Mouse (Mus musculus): ENCODE results near the gene Upk3bl. TPM values are rescaled to one million over a fixed set of nuclear protein-coding genes. Genes with fewer than 3 reads are reported as not detected.

Upk3bl gene
- total RNA-seq, 1 experiment, result 2.2 TPM

GRCm38 (mm10) chr5:136086290-136086689 is 32.0 kb downstream of the Upk3bl start:
- TF ChIP-seq MAFK (IDR thresholded peaks at IDR 0.05; ENCODE audit: insufficient read depth, low read depth, low read length) (no peak), CHD2 (IDR thresholded peaks at IDR 0.05; ENCODE audit: low read depth, low read length) (no peak), HCFC1 (IDR thresholded peaks at IDR 0.05; ENCODE audit: borderline replicate concordance, insufficient read depth, low read length) (no peak), ZC3H11A (IDR thresholded peaks at IDR 0.05; ENCODE audit: borderline replicate concordance, low read depth, low read length) (no peak), ZNF384 (IDR thresholded peaks at IDR 0.05; ENCODE audit: low read depth, low read length) (no peak)
- H3K4me1 ChIP-seq (ENCODE audit: control insufficient read depth in 2 of 2, insufficient read depth in 2 of 2, low read length in 2 of 2, poor library complexity in 1 of 2), result peaks cover 4 to 24% of the 10 kb centered on the region in 2 experiments; a peak in 3 of 4 replicates
- no peaks in the 10 kb centered on the region for H3K36me3 ChIP-seq (ENCODE audit: control insufficient read depth, insufficient read depth, low read length, poor library complexity, severe bottlenecking)
- no peak for DNase-seq (ENCODE audit: low read depth, low spot score)
- no peak overlapping the region for H3K9ac ChIP-seq (ENCODE audit: insufficient read depth, low read depth, low read length, poor library complexity, severe bottlenecking)
- in situ Hi-C loops (cut with MboI; ENCODE audit: low sequenced_read_pairs in 2 of 2, unreplicated experiment in 2 of 2), result no loop called here
- H3K4me3 ChIP-seq (ENCODE audit: insufficient read depth in 1 of 2, low read depth in 1 of 2, low read length in 2 of 2, poor library complexity in 1 of 2, severe bottlenecking in 1 of 2), result no peak overlapping the region
- no peaks in the 10 kb centered on the region for H3K9me3 ChIP-seq (ENCODE audit: control insufficient read depth, insufficient read depth, low read depth, low read length)
- H3K27ac ChIP-seq (ENCODE audit: insufficient read depth, low read depth, low read length, poor library complexity, severe bottlenecking), result no peak overlapping the region

DNA sequence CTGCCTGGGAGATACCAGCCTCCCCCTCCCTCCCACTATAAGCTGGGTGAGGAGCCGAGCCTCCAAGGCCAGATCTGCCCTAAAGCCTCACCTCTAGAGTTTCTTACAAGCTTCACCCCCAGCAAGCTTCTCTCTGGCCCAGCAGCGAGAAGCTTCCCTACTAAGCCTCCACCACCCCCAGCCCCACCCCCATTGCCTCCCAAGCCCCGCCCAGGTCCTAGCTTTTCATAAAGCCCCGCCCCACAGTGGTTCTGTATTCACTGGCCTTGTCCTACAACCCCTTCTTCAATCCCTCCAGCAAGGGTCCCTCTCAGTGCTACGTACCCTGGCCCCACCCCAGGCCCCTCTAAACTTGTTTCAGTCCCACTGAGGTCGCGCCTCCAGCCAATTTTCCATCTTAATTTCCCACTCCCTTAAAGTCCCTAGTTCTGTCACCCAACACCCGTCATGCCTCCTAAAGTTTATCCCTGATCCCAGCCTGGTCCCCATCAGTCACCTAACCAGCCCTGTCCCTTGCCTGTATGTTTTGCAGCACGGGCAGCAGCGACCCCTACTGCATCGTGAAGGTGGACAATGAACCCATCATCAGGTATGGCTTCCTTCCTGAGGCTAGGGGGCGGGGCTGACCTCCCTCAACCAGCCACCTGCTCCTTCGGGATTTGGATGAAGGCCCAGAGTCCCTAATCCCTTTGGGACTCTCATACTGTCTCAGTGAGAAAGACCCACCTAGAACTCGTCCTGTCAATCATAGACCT is 34.7 kb downstream of the Upk3bl start:
- no peak overlapping the region for H3K9ac ChIP-seq (ENCODE audit: insufficient read depth, low read depth, low read length, poor library complexity, severe bottlenecking)
- DNase-seq (ENCODE audit: low read depth, low spot score), result no peak
- in situ Hi-C loops (cut with MboI; ENCODE audit: low sequenced_read_pairs in 2 of 2, unreplicated experiment in 2 of 2), result no loop called here
- no peak overlapping the region for H3K4me3 ChIP-seq (ENCODE audit: insufficient read depth in 1 of 2, low read depth in 1 of 2, low read length in 2 of 2, poor library complexity in 1 of 2, severe bottlenecking in 1 of 2)
- H3K9me3 ChIP-seq (ENCODE audit: control insufficient read depth, insufficient read depth, low read depth, low read length), result no peaks in the 10 kb centered on the region
- peaks cover 4 to 24% of the 10 kb centered on the region in 2 experiments; a peak in 3 of 4 replicates for H3K4me1 ChIP-seq (ENCODE audit: control insufficient read depth in 2 of 2, insufficient read depth in 2 of 2, low read length in 2 of 2, poor library complexity in 1 of 2)
- no peaks in the 10 kb centered on the region for H3K36me3 ChIP-seq (ENCODE audit: control insufficient read depth, insufficient read depth, low read length, poor library complexity, severe bottlenecking)
- TF ChIP-seq MAFK (IDR thresholded peaks at IDR 0.05; ENCODE audit: insufficient read depth, low read depth, low read length), result no peak
- no peak for TF ChIP-seq ZNF384 (IDR thresholded peaks at IDR 0.05; ENCODE audit: low read depth, low read length)
- TF ChIP-seq CHD2 (IDR thresholded peaks at IDR 0.05; ENCODE audit: low read depth, low read length), result no peak
- no peak for TF ChIP-seq ZC3H11A (IDR thresholded peaks at IDR 0.05; ENCODE audit: borderline replicate concordance, low read depth, low read length)
- TF ChIP-seq HCFC1 (IDR thresholded peaks at IDR 0.05; ENCODE audit: borderline replicate concordance, insufficient read depth, low read length), result no peak
- no peak overlapping the region for H3K27ac ChIP-seq (ENCODE audit: insufficient read depth, low read depth, low read length, poor library complexity, severe bottlenecking)

DNA sequence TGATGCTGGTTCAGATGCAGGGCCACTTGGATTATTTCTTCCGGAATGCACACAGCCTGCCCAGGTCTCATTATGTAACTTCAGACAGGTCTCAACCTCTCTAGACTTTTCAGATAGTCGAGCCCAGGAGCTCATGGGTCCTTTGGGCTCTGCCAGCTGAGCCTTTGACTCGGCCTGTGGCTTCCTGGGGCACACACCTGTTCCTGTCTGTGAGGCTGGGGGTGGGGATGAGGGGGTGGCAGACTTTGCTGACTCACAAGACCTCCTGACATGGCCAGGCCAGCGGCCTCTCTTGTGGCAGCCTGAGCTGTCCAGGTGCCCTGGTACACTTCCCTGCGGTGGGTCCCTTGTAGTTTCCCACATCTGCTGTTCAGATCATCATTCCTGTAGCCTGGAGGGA is 37.6 kb downstream of the Upk3bl start:
- TF ChIP-seq ZNF384 (IDR thresholded peaks at IDR 0.05; ENCODE audit: low read depth, low read length) (no peak), ZC3H11A (IDR thresholded peaks at IDR 0.05; ENCODE audit: borderline replicate concordance, low read depth, low read length) (no peak), CHD2 (IDR thresholded peaks at IDR 0.05; ENCODE audit: low read depth, low read length) (no peak), MAFK (IDR thresholded peaks at IDR 0.05; ENCODE audit: insufficient read depth, low read depth, low read length) (no peak), HCFC1 (IDR thresholded peaks at IDR 0.05; ENCODE audit: borderline replicate concordance, insufficient read depth, low read length) (no peak)
- no peak overlapping the region for H3K4me3 ChIP-seq (ENCODE audit: insufficient read depth in 1 of 2, low read depth in 1 of 2, low read length in 2 of 2, poor library complexity in 1 of 2, severe bottlenecking in 1 of 2)
- in situ Hi-C loops (cut with MboI; ENCODE audit: low sequenced_read_pairs in 2 of 2, unreplicated experiment in 2 of 2), result no loop called here
- no peaks in the 10 kb centered on the region for H3K9me3 ChIP-seq (ENCODE audit: control insufficient read depth, insufficient read depth, low read depth, low read length)
- H3K4me1 ChIP-seq (ENCODE audit: control insufficient read depth in 2 of 2, insufficient read depth in 2 of 2, low read length in 2 of 2, poor library complexity in 1 of 2), result peaks cover 2 to 15% of the 10 kb centered on the region in 2 experiments; a peak in 3 of 4 replicates
- no peak for DNase-seq (ENCODE audit: low read depth, low spot score)
- no peak overlapping the region for H3K27ac ChIP-seq (ENCODE audit: insufficient read depth, low read depth, low read length, poor library complexity, severe bottlenecking)
- no peak overlapping the region for H3K9ac ChIP-seq (ENCODE audit: insufficient read depth, low read depth, low read length, poor library complexity, severe bottlenecking)
- no peaks in the 10 kb centered on the region for H3K36me3 ChIP-seq (ENCODE audit: control insufficient read depth, insufficient read depth, low read length, poor library complexity, severe bottlenecking)

- H3K4me3 ChIP-seq (ENCODE audit: insufficient read depth in 1 of 2, low read depth in 1 of 2, low read length in 2 of 2, poor library complexity in 1 of 2, severe bottlenecking in 1 of 2), result no peak overlapping the region
- no peak overlapping the region for H3K9ac ChIP-seq (ENCODE audit: insufficient read depth, low read depth, low read length, poor library complexity, severe bottlenecking)
- peaks cover 2 to 8% of the 10 kb centered on the region in 2 experiments; a peak in 3 of 4 replicates for H3K4me1 ChIP-seq (ENCODE audit: control insufficient read depth in 2 of 2, insufficient read depth in 2 of 2, low read length in 2 of 2, poor library complexity in 1 of 2)
- DNase-seq (ENCODE audit: low read depth, low spot score), result no peak
- no peaks in the 10 kb centered on the region for H3K36me3 ChIP-seq (ENCODE audit: control insufficient read depth, insufficient read depth, low read length, poor library complexity, severe bottlenecking)
- in situ Hi-C loops (cut with MboI; ENCODE audit: low sequenced_read_pairs in 2 of 2, unreplicated experiment in 2 of 2), result no loop called here
- TF ChIP-seq ZC3H11A (IDR thresholded peaks at IDR 0.05; ENCODE audit: borderline replicate concordance, low read depth, low read length) (no peak), CHD2 (IDR thresholded peaks at IDR 0.05; ENCODE audit: low read depth, low read length) (no peak), MAFK (IDR thresholded peaks at IDR 0.05; ENCODE audit: insufficient read depth, low read depth, low read length) (no peak), HCFC1 (IDR thresholded peaks at IDR 0.05; ENCODE audit: borderline replicate concordance, insufficient read depth, low read length) (no peak), ZNF384 (IDR thresholded peaks at IDR 0.05; ENCODE audit: low read depth, low read length) (no peak)
- no peak overlapping the region for H3K27ac ChIP-seq (ENCODE audit: insufficient read depth, low read depth, low read length, poor library complexity, severe bottlenecking)
- H3K9me3 ChIP-seq (ENCODE audit: control insufficient read depth, insufficient read depth, low read depth, low read length), result no peaks in the 10 kb centered on the region
Observed at GRCm38 (mm10) chr5:136094249-136095010, 40.1 kb downstream of the Upk3bl start.
